Mouse (Mus musculus) adrenal gland, adult 8-10 months (tissue): ENCODE results near the gene Syk. TPM values are rescaled to one million over a fixed set of nuclear protein-coding genes. Genes with fewer than 3 reads are reported as not detected.
A peak's percentile ranks its signal among the peaks of the same experiment; 100 is the strongest.

Experiments
- DNase-seq: peaks from one replicate; pipeline ENCODE4 v3.0.0; 2022
- total RNA-seq, 4 experiments: library from RNA; stranded (reverse); gene quantifications; 2 replicates each; pipeline ENCODE4 v1.2.4; 2022

The Syk gene
- 1 to 10 TPM; 3.4 to 9.2 (median 7.4) TPM for total RNA-seq

GRCm38 (mm10) chr13:52582878-52583661 lies at the start of gene Syk:
Syk (plus strand) TSS chr13:52583173.
- DNase-seq, result peak; percentile 14

- DNase-seq, result no peak
Measured at GRCm38 (mm10) chr13:52533644-52534043, 49.3 kb upstream of the Syk start.

GRCm38 (mm10) chr13:52535542-52535941 lies 47.4 kb upstream of the Syk start:
- no peak for DNase-seq

- no peak for DNase-seq
Measured at GRCm38 (mm10) chr13:52537754-52538587, 45.0 kb upstream of the Syk start.

GRCm38 (mm10) chr13:52538588-52539116 lies 44.3 kb upstream of the Syk start:
- DNase-seq, result no peak

GRCm38 (mm10) chr13:52539461-52539860 lies 43.5 kb upstream of the Syk start:
- no peak for DNase-seq

GRCm38 (mm10) chr13:52541385-52542035 lies 41.5 kb upstream of the Syk start:
- no peak for DNase-seq

- DNase-seq, result no peak
Measured at GRCm38 (mm10) chr13:52542036-52542526, 40.9 kb upstream of the Syk start.

GRCm38 (mm10) chr13:52542636-52543035 lies 40.3 kb upstream of the Syk start:
- DNase-seq, result no peak

GRCm38 (mm10) chr13:52546288-52546687 lies 36.7 kb upstream of the Syk start:
- DNase-seq, result no peak

GRCm38 (mm10) chr13:52550690-52551193 lies 32.2 kb upstream of the Syk start:
- DNase-seq, result no peak

GRCm38 (mm10) chr13:52551275-52551674 lies 31.7 kb upstream of the Syk start:
- DNase-seq, result no peak

- no peak for DNase-seq
Measured at GRCm38 (mm10) chr13:52552822-52553477, 30.0 kb upstream of the Syk start.

GRCm38 (mm10) chr13:52554722-52555121 lies 28.3 kb upstream of the Syk start:
- DNase-seq, result no peak

- DNase-seq, result no peak
Measured at GRCm38 (mm10) chr13:52557421-52557820, 25.6 kb upstream of the Syk start.

GRCm38 (mm10) chr13:52561367-52562165 lies 21.4 kb upstream of the Syk start:
- no peak for DNase-seq

- DNase-seq, result no peak
Measured at GRCm38 (mm10) chr13:52562166-52562571, 20.8 kb upstream of the Syk start.

GRCm38 (mm10) chr13:52565103-52565739 lies 17.8 kb upstream of the Syk start:
- no peak for DNase-seq

GRCm38 (mm10) chr13:52566188-52566760 lies 16.7 kb upstream of the Syk start:
- DNase-seq, result no peak

- DNase-seq, result no peak
Measured at GRCm38 (mm10) chr13:52566777-52567176, 16.2 kb upstream of the Syk start.
